Mouse (Mus musculus): ENCODE results near the gene Gcsh.

The Gcsh gene

DNA sequence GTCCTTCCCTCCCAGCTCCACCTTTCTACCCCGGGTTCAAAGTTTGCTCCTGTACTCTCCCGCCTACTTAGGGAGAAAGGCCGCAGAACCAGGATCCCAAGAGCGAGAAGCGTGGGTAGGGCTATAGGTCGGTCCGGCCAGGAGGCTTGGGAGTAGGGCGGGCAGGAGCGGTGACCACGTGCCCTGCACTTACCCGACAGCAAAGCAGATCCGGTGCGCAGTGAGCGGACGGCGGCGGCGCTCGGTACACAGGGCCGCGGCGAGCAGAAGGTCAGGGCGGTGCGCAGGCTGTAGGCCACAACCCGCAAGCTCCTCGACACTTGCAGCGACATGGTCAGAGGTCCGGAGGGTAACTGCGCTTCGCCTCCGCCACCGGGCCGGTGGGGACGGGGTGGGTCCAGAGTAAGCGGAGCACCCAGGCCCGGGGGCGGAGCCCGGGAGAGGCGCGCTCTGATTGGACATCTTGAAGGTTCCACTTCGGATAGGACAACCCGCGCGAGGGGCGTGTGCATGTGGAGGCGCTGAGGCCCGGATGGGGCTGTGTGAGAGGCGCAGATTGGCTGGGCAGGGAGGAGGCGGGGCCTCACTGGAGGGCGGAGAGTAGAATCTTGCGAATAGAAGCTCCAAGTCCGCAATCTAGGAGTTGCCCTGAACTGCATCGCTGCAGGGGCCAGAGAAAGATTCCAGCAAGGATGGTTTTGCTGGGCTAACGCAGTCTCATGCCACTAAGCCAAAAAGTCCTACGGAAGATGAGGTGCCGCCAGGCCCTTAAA, at the start of gene Gcsh:
Gene Gcsh (minus strand): TSS at position 443 of the 773 bp plus-strand sequence.
- DNase-seq (ENCODE audit: low spot score), result peak; percentile 100

DNA sequence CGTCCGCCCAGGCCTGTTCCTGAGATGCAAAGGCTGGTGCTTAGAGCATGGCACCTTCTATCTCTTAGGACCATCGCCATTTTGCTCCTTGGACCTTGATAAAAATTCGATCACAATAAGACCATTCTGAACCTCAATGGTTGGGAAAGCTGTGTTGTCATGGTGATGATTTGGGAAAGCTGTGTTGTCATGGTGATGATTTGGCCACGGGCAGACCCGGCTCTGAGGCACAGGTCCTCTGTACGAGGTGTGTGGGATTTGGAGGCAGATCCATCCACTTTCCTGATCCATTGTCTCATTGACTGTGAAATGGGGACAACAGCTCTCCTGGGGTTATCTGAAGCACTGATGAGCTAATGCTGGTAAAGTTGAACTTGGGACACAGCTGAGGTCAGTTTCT, 46.5 kb upstream of the Gcsh start:
- peak; percentile 8 for DNase-seq (ENCODE audit: low spot score)

- no peak for DNase-seq (ENCODE audit: low spot score)
Measured at GRCm38 (mm10) chr8:117037374-117037935, 44.1 kb upstream of the Gcsh start.

DNA sequence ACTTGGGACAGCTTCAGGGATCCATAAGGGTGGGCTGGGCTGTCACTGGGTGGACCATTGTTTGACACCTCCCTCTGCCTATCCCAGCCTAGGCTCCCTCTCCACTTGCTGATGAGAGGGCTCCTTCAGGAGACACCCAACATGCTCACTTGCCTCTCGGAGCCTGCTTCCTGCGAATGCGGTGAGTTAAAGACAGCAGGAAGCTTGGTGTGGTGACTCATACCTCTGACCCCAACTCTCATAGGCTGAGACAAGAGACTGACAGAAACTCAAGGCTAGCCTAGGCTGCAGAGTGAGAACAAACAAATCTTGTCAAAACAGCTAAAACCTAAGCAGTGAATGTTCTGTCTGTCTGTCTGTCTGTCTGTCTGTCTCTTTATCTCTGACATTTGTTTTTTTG, 40.1 kb upstream of the Gcsh start:
- DNase-seq (ENCODE audit: low spot score), result no peak

- DNase-seq (ENCODE audit: low spot score), result no peak
Measured at GRCm38 (mm10) chr8:117032609-117033008, 39.3 kb upstream of the Gcsh start.

GRCm38 (mm10) chr8:117031476-117031875, 38.1 kb upstream of the Gcsh start:
- DNase-seq (ENCODE audit: low spot score), result no peak

DNA sequence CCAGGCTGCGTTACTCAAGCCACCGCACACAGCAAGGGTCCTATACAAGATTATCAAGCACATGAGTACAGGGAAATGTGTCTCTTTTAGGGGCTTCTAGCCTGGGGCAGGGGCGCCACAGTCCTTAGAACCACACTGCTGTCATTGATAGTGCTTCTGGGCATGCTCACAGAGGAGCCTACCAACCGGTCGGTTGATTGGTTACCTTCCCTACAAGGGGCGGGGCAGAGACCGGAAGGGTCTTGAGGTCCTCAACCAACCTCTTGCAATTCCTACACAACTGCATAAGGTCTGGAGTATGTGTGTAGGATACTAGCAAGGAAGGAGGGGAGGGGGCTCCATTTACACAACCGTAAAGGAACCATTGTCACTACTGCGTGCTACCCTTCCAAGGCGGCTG, 35.3 kb upstream of the Gcsh start:
- DNase-seq (ENCODE audit: low spot score), result no peak

DNA sequence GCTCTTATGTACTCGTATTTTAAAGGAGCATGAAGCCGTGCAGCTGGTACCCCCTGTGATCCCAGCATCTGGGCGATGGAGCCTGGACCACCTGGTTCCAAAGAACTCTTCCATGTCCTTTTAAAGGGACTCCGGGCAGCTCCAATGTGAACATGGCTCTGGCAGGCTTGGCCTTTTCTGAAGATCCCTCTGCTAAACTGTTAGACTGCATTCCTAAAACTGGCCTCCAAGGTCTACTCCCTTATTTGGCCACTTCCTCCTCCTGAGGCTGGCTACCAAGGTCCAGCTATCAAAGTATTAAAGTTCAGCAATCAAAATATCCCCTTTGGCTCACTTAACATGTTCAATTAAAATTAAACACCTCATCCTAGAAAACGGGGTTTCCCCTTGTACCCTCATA, 34.3 kb upstream of the Gcsh start:
- no peak for DNase-seq (ENCODE audit: low spot score)

GRCm38 (mm10) chr8:117022297-117022993, 29.1 kb upstream of the Gcsh start:
- no peak for DNase-seq (ENCODE audit: low spot score)

GRCm38 (mm10) chr8:117019323-117020275, 26.3 kb upstream of the Gcsh start:
- DNase-seq (ENCODE audit: low spot score), result no peak

DNA sequence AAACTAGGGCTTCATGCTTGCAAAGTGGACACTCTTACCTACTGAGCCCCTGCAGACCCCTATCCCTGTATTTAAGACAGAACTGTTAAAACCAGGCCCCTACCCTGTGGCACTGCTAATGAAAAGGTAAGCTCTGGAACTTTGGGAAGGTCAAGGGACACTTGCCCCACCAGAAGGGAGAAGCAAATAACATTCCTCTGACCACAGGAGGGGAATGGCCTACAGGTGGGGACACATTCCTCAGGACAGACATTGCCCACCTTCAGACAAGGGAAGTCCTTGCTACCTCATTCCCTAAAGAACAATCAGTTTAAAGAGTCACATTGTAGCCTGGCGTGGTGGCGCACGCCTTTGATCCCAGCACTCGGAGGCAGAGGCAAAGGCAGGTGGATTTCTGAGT, 24.6 kb upstream of the Gcsh start:
- DNase-seq (ENCODE audit: low spot score), result no peak

GRCm38 (mm10) chr8:117017006-117017405, 23.7 kb upstream of the Gcsh start:
- no peak for DNase-seq (ENCODE audit: low spot score)

DNA sequence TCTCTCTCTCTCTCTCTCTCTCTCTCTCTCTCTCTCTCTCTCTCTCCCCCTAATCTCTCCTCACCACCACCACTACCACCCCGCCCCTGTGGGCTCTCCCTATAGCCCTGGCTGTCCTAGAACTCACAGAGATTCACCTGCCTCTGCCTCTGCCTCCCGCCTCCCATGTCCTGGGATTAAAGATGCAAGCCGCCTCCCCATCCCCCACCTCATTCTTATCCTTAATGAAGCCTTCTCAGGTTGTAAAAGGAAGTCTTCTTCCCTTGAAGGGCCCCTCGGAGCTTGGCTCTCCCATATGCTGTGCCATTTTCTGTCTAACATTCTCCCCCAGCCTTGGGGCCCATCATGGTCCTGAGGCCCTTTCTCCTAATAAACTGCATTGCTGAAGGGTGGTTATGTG, 22.3 kb upstream of the Gcsh start:
- DNase-seq (ENCODE audit: low spot score), result no peak

DNA sequence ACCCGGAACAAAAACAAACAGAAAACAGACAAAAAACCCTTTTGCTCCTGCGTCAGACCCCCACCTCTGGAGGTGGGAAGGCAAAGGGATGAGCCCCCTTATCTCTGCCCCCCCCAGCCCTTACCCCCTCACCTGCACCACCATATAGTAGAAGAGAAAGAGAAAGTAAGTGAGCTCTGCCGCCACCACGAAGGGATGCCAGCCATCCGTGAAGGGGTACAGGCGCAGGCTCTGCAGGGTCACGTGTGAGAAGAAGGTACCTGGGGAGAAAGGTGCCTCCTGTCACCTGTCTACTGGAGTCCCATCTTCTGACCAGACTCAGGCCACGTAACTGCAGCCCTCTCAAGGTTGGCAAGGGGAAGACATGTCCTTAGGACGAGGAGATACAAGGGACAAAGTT, 18.0 kb upstream of the Gcsh start:
- no peak for DNase-seq (ENCODE audit: low spot score)

- DNase-seq (ENCODE audit: low spot score), result no peak
Measured at GRCm38 (mm10) chr8:116994016-116994716, 829 bp upstream of the Gcsh start.

DNA sequence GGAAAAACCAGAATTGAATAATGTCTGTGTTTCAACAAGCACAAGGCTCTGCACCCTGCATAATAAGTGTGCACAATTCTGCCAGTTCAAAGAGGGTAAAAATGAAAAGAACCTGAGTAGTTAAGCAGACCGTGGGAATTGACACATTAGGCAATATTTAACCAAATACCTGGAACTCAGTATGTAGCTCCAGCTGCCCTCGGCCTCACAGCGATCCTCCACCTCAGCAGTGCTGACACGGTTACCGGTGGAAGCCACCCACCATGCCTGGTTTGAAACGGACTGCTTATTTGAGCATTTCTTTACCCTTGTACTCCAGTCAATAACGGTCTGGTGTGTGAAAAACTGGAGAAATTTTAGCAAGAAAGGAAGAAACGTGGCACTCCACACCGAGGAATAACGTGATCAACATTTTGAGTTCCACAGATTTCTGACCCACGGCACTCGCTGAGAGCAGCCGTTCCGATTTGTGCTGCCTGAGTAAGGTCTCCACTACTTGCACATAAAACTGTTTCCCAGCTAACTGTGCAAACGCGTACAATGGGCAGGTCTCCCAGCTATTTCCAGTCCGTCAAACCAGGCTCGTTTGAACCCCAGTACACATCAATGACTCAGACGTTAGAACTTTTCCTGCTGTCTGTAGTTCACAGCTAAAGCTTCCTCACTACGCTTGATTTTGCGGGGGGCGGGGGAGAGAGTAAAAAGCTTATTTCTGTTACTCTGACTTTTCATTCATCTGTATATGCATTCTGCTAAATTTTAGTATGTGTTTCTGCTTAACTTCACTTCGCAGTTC, 963 bp downstream of the Gcsh start:
- DNase-seq (ENCODE audit: low spot score), result peak; percentile 45

GRCm38 (mm10) chr8:116991241-116991640, 2.1 kb downstream of the Gcsh start:
- no peak for DNase-seq (ENCODE audit: low spot score)

DNA sequence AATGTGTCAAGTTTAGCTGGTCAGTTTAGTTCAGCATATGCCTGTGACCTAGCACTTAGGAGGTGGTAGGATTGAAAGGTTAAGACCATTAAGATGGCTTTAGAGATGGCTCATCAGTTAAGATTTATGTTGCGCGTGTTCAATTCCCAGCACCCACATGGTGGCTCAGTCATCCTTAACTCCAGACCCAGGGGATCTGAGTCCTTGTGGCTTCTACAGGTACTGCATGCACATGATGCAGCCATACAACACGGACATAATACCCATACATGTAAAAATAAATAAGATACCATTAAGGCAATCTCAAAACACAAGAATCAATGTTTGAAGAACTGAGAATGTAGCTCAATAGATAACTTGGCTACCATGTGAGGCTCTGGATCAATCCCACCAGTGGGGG, 3.5 kb downstream of the Gcsh start:
- DNase-seq (ENCODE audit: low spot score), result no peak

DNA sequence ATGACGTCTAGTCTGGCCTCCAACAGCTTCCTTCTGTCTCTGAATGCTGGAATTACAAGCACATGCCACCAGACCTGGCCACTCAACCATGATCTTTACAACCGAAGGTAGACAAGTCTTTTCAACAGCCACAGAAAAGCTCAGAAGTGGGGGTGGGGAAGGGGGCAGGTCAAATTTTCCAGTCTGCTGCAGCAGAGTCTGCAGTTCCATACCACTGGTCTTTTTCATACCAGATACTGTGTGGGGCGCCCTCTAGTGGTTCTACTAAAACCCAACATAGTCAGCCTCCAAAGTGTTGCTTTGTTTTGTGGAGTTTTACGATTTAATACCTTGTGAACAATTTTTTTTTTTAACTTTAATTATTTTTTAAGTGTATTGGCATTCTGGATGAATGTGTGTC, 13.2 kb downstream of the Gcsh start:
- peak; percentile 88 for DNase-seq (ENCODE audit: low spot score)

DNA sequence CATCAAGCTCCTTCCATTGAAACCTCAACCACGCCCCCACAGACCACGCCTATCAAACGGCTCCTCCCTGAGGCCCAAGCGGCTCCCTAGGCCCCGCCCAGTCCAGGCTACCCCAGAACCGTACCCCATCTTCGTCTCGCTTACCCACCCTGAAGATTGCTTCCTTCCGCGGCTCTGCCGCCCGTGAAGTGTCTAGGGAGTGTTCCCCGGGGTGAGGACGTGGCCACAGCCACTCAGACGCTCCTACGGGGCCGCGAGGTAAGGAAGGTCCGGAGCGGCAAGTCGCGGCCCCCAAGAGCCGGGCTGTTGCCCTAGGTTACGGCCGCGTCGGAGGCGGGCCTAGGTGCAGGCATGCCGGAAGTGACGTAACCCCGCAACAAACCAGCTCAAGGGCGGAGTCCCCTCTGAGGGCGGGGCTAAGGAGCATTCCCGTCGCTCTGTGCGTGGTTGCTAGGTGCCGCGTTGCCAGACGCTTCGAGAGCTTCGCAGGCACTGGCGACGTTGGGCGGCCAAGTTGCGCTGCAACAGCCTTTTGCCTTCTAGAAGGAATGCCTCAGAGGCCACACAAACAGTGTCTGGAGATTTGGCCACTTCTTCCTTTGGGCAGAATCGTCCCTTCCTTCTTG, 14.6 kb downstream of the Gcsh start, which contains the start of gene 1700030J22Rik:
Gene 1700030J22Rik (minus strand): TSS at position 329 of the 626 bp plus-strand sequence.
- DNase-seq (ENCODE audit: low spot score), result peak; percentile 99

Measured in embryo, embryonic 10.5 days (tissue).